Mouse (Mus musculus) G1E (cell line): ENCODE data around the gene Dscam.

Source experiments
- CTCF ChIP-seq: IDR thresholded peaks from 2 replicates; pipeline ENCODE4 v1.5.1; 2012; ENCODE audit warnings: low read depth, low read length, inconsistent platforms, mixed read lengths
- TAL1 ChIP-seq: conservative IDR thresholded peaks from 2 replicates; pipeline ENCODE4 v1.6.1; 2012; ENCODE audit warnings: low read depth, low read length, inconsistent platforms, mixed read lengths

DNA sequence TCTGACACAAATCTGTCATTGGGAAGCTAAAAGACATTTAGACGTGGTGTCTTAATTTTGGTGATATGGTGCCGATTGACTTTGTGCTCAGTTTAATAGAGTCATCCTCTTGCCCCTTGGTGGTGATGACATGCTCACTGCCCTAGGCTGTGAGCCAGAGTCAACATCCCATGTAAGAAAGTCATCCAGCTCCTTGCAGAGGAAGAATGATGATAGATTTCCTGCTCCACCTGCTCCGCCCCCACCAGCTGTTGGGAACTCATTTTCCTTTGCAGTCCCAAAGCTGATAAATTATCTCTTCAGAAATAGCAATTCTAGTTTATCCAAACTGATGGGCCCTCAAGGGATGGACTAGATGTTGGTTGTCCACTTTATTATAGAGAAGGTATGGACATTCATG lies 613.9 kb downstream of the Dscam start:
- TF ChIP-seq CTCF, result no peak
- no peak for TF ChIP-seq TAL1
